Mouse (Mus musculus): ENCODE measurements around the gene Ano6.

The Ano6 gene

GRCm38 (mm10) chr15:95977169-95977938, 186.7 kb downstream of the Ano6 start:
- no peak for DNase-seq

- no peak for DNase-seq
Observed at GRCm38 (mm10) chr15:95977939-95978252, 187.3 kb downstream of the Ano6 start.

GRCm38 (mm10) chr15:95980641-95981040, 190.0 kb downstream of the Ano6 start:
- DNase-seq = no peak

GRCm38 (mm10) chr15:95987916-95988315, 197.3 kb downstream of the Ano6 start:
- no peak for DNase-seq

- DNase-seq = no peak
Observed at GRCm38 (mm10) chr15:95989496-95990124, 199.0 kb downstream of the Ano6 start.

GRCm38 (mm10) chr15:96002958-96003601, 212.4 kb downstream of the Ano6 start:
- no peak for DNase-seq

- DNase-seq = no peak
Observed at GRCm38 (mm10) chr15:96011640-96012390, 221.2 kb downstream of the Ano6 start.

GRCm38 (mm10) chr15:96012391-96012775, 221.7 kb downstream of the Ano6 start:
- DNase-seq = no peak

- DNase-seq = no peak
Observed at GRCm38 (mm10) chr15:96014501-96014900, 223.9 kb downstream of the Ano6 start.

GRCm38 (mm10) chr15:96020465-96020864, 229.8 kb downstream of the Ano6 start:
- no peak for DNase-seq

- DNase-seq = no peak
Observed at GRCm38 (mm10) chr15:96021506-96021905, 230.9 kb downstream of the Ano6 start.
